Mouse (Mus musculus) ES-E14 (cell line): ENCODE data around the gene Emc3.

Source experiments
- HCFC1 ChIP-seq: IDR thresholded peaks from 2 replicates; pipeline ENCODE4 v1.6.1; 2012; ENCODE audit warnings: low read length, inconsistent platforms, borderline replicate concordance; ENCODE audit not compliant: insufficient read depth
- MAFK ChIP-seq: IDR thresholded peaks from 2 replicates; pipeline ENCODE4 v1.6.1; 2014; ENCODE audit warnings: mild to moderate bottlenecking, low read depth, low read length, inconsistent platforms; ENCODE audit not compliant: insufficient read depth

DNA sequence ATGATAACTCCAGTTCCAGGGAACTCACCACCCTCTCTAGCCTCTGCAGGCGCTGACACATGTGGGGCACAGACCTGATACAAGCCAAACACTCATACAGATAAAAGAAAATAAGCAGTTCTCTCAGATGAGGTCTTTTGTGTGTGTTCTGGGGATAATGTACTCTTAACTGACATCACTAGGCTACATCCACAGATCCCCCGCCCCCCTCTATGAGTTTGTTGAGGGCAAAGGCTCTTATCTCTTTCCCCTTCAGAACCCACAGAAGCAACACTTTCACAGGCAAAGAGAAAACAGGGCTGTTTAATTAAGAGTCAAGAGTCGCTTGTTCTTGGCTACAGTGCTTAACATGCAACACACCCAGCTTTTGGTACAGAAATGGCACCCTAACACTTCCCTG lies 16.9 kb downstream of the Emc3 start:
- TF ChIP-seq MAFK (no peak), HCFC1 (no peak)
